Mouse (Mus musculus) hindbrain, postnatal 0 days (tissue): ENCODE data around the gene Atp8a2. TPM values are rescaled to one million over a fixed set of nuclear protein-coding genes. Genes with fewer than 3 reads are reported as not detected.
A peak's percentile ranks its signal among the peaks of the same experiment; 100 is the strongest.

Source experiments
- ATAC-seq: fragments of 200-750 bp; cut with Nextera tagmentation; 2 replicates; pipeline ENCODE4 v1.8.0; 2017; ENCODE audit warnings: mild to moderate bottlenecking, moderate TSS enrichment, moderate library complexity
- DNase-seq: peaks from one replicate; pipeline ENCODE4 v3.0.0-alpha.2; 2015; ENCODE audit warnings: low spot score
- H3K27ac ChIP-seq: fragments of 300-500 bp; sonication (generic); 2 replicates; pipeline ENCODE4 v1.5.1; 2014; ENCODE audit warnings: mild to moderate bottlenecking
- H3K27me3 ChIP-seq: fragments of 300-500 bp; sonication (generic); 2 replicates; pipeline ENCODE4 v1.6.1; 2014; ENCODE audit warnings: low read length, mixed read lengths; ENCODE audit not compliant: insufficient read depth
- H3K36me3 ChIP-seq: fragments of 300-500 bp; sonication (generic); 2 replicates; pipeline ENCODE4 v1.6.1; 2014; ENCODE audit warnings: low read length, mixed read lengths; ENCODE audit not compliant: insufficient read depth
- H3K4me1 ChIP-seq: fragments of 300-500 bp; sonication (generic); 2 replicates; pipeline ENCODE4 v1.6.1; 2014; ENCODE audit warnings: antibody characterized with exemption, low read length, mixed read lengths; ENCODE audit not compliant: insufficient read depth
- H3K4me2 ChIP-seq: fragments of 300-500 bp; sonication (generic); 2 replicates; pipeline ENCODE4 v1.6.1; 2014; ENCODE audit warnings: low read depth, mild to moderate bottlenecking, low read length, moderate library complexity, mixed read lengths
- H3K4me3 ChIP-seq: fragments of 300-500 bp; sonication (generic); 2 replicates; pipeline ENCODE4 v1.5.1; 2014; ENCODE audit warnings: low read length
- H3K9ac ChIP-seq: fragments of 300-500 bp; sonication (generic); replicated peaks from 2 replicates; pipeline ENCODE4 v1.6.1; 2014; ENCODE audit warnings: mild to moderate bottlenecking, low read length, moderate library complexity, mixed read lengths
- H3K9me3 ChIP-seq: fragments of 300-500 bp; sonication (generic); 2 replicates; pipeline ENCODE4 v1.6.1; 2016; ENCODE audit warnings: low read length, mixed read lengths
- CTCF ChIP-seq: IDR thresholded peaks from 2 replicates; pipeline ENCODE4 v1.5.1; 2016; ENCODE audit warnings: antibody characterized with exemption, control low read depth, low read depth
- WGBS: fragments of 180-500 bp; shearing (Covaris S2); extraction: QIAGEN DNeasy Blood & Tissue Kit; methylation state at CpG from one replicate; pipeline ENCODE4 v1.1.7; 2014; 5-methylcytosine and 5-hydroxymethylcytosine counted together
- polyA plus RNA-seq: library from polyadenylated mRNA; unstranded; fragments of >200 nt; fragmentation: Nextera tagmentation; extraction: Ambion mirVana; gene quantifications from 2 replicates; pipeline ENCODE4 v1.2.1, GENCODE M21; 2015
- total RNA-seq: library from RNA; depleted of rRNA; stranded (reverse); fragments of >200 nt; gene quantifications from 2 replicates; pipeline ENCODE4 v1.2.3, GENCODE M21; 2014

Atp8a2 gene
- total and polyA plus RNA-seq, 2 experiments from 2014 or later = 29.1 to 41.7 TPM

DNA sequence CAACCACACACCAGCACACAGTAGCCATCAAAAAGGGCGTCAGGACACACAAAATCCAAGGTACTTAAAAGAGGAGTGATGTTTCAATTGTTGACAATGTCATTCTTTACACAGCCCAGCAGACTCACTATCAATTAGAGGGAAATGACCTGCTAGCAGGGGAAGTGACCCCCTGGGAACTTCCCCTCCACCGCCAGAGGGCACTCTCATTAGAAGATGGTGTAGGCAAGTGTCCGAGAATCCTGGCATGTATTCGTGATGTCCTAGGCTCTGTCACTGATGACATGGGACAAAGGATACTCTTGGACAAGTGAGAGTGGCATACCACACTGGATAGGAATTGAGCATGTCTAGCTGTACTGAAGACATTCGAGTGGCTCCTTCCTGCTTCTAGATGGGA is 208.1 kb downstream of the Atp8a2 start:
- Histone ChIP-seq H3K4me1 (no peaks in the 10 kb centered on the region), H3K4me3 (no peak overlapping the region), H3K9ac (no peak overlapping the region), H3K27me3 (no peaks in the 10 kb centered on the region), H3K36me3 (no peaks in the 10 kb centered on the region), H3K9me3 (no peaks in the 10 kb centered on the region), H3K27ac (no peak overlapping the region), H3K4me2 (no peak overlapping the region)
- ATAC-seq (no peak), DNase-seq (no peak)
- peak; percentile 27; the same call in 1 of the 2 replicates for TF ChIP-seq CTCF
- WGBS = 54% methylated on average over 5 of the region's 5 CpGs

DNA sequence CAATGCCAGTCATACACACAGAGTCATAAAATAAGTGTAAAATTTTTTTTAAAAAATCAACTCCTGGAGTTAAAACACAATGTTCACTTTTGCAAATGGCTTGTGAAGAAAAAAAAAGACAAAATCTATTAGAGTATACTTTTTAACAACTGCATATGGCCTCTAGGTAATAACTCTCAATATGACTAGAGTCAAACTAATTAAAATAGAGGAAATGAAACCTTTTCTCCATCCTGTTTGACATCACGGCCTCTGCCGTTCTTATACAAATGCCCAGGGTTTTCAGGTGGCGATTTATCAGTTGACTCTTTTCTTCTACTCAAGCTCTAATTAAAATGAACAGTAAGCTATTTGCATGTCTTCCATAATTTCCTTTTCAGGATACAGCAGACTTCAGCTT is 209.0 kb downstream of the Atp8a2 start:
- no peak overlapping the region for H3K4me2 ChIP-seq
- no peaks in the 10 kb centered on the region for H3K9me3 ChIP-seq
- 82% methylated on average over 3 of the region's 3 CpGs for WGBS
- no peak overlapping the region for H3K27ac ChIP-seq
- no peaks in the 10 kb centered on the region for H3K27me3 ChIP-seq
- H3K36me3 ChIP-seq = no peaks in the 10 kb centered on the region
- TF ChIP-seq CTCF = no peak
- no peak overlapping the region for H3K9ac ChIP-seq
- DNase-seq (no peak), ATAC-seq (no peak)
- H3K4me3 ChIP-seq = no peak overlapping the region
- no peaks in the 10 kb centered on the region for H3K4me1 ChIP-seq

- H3K4me3 ChIP-seq = no peak overlapping the region
- no peak overlapping the region for H3K9ac ChIP-seq
- H3K27ac ChIP-seq = no peak overlapping the region
- TF ChIP-seq CTCF = no peak
- DNase-seq (no peak), ATAC-seq (no peak)
- H3K4me2 ChIP-seq = no peak overlapping the region
- H3K27me3 ChIP-seq = no peaks in the 10 kb centered on the region
- 60% methylated on average over 2 of the region's 2 CpGs for WGBS
- H3K36me3 ChIP-seq = no peaks in the 10 kb centered on the region
- H3K4me1 ChIP-seq = no peaks in the 10 kb centered on the region
- H3K9me3 ChIP-seq = no peaks in the 10 kb centered on the region
Measured at GRCm38 (mm10) chr14:59978007-59978406, 219.0 kb downstream of the Atp8a2 start.

DNA sequence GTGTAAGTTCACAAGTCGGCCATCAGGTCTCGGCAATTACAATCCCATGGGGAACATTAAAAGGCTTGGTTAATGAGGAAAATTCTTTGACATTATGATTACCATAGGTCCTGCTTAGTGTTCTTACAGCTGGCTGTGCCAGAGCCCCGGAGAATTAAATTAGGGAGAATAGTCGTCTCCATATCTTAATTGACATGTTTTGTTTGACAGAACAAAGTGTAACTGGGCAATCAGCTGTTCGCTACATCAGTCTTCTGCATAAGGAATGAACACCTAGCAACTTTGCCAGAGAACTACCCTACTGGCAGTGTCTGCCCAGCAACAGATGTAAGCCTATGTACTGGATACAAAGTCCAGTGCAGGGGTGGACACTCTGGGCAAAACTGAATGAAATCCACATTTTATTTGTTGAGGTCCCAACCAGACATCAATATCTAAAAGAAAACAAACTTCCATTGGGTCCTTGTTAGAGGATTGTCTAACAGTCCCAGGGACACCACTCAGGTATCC is 225.7 kb downstream of the Atp8a2 start:
- H3K4me1 ChIP-seq = peaks cover 3% of the 10 kb centered on the region; the same call in 1 of the 2 replicates
- H3K36me3 ChIP-seq = no peaks in the 10 kb centered on the region
- no peak for TF ChIP-seq CTCF
- ATAC-seq (no peak), DNase-seq (no peak)
- H3K27ac ChIP-seq = no peak overlapping the region
- H3K27me3 ChIP-seq = no peaks in the 10 kb centered on the region
- no peaks in the 10 kb centered on the region for H3K9me3 ChIP-seq
- no peak overlapping the region for H3K4me2 ChIP-seq
- 44% methylated on average over 5 of the region's 5 CpGs for WGBS
- H3K9ac ChIP-seq = no peak overlapping the region
- H3K4me3 ChIP-seq = no peak overlapping the region

DNA sequence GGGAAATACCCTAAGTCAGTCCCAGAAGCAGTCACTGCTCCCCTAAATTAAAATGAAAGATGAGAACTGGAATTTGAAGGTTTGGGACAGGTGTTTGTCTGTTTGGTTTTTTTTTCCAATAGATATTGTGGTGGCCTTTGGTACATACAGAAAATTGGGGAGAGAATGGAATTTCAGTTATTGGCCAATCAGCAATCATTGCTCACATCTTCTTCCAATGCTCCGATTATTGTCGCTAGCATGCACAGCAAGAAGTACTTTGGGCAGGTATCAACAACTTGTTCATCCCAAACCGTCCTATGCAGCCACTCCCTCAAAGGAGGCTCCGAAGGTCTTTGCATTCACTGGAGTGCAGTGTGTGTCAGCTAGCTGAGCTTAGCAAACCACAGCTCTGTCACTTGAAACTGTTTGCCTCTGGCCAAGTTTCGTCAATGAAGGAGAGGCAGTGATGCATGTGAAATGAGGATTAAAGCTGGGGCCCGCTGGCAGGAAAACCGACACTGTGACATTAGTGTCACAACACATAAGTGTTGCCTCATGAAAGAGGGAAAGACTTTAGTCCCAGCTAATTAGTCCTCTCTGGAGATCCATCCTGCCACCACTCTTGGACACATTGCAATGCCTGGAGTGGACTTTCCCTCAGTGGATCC is 227.4 kb downstream of the Atp8a2 start:
- DNase-seq = peak; percentile 81
- Histone ChIP-seq H3K9me3 (no peaks in the 10 kb centered on the region), H3K27ac (no peak overlapping the region), H3K4me1 (peaks cover 3% of the 10 kb centered on the region; the same call in 1 of the 2 replicates), H3K27me3 (no peaks in the 10 kb centered on the region), H3K4me3 (no peak overlapping the region), H3K9ac (no peak overlapping the region), H3K4me2 (no peak overlapping the region), H3K36me3 (no peaks in the 10 kb centered on the region)
- peak; percentile 91 for ATAC-seq
- 22% methylated on average over 7 of the region's 7 CpGs for WGBS
- TF ChIP-seq CTCF = no peak

DNA sequence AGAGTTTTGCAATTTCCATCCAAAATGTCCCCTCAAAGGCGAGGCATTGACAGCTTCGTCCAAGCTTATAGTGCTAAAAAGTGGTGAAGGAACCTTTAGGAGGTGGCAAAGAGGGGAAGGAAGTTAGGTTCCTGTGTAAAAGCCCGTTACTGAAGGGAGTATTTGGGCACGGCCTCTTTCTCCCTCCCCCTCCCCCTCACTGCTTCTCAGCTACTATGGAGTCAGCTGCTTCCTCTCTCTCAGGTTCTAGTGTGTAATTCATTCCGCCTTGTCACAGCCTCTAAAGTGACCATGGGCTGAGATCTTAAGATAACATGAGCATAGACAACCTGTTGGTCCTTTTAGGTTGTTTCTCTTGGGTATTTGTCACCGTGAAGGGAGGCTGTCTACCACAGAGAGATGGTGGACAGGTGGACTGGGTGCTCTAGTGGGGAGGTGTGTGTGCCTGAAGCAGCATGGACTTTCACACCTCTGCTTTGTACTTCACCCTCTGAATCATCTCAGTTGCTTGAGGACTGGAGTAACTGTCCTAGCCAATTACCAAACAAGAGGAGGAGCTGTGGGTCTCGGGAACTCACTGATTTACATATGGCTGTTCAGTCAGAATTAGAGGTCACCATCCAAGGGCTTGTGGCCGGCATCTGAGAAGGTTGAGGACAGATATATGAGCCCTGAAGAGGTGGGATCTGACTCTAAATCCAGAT is 229.0 kb downstream of the Atp8a2 start:
- Histone ChIP-seq H3K4me3 (no peak overlapping the region), H3K4me2 (no peak overlapping the region), H3K9me3 (no peaks in the 10 kb centered on the region), H3K27ac (no peak overlapping the region), H3K9ac (no peak overlapping the region), H3K27me3 (no peaks in the 10 kb centered on the region), H3K36me3 (no peaks in the 10 kb centered on the region), H3K4me1 (peaks cover 3% of the 10 kb centered on the region; the same call in 1 of the 2 replicates)
- ATAC-seq (no peak), DNase-seq (no peak)
- no peak for TF ChIP-seq CTCF
- WGBS = 87% methylated on average over 8 of the region's 8 CpGs

DNA sequence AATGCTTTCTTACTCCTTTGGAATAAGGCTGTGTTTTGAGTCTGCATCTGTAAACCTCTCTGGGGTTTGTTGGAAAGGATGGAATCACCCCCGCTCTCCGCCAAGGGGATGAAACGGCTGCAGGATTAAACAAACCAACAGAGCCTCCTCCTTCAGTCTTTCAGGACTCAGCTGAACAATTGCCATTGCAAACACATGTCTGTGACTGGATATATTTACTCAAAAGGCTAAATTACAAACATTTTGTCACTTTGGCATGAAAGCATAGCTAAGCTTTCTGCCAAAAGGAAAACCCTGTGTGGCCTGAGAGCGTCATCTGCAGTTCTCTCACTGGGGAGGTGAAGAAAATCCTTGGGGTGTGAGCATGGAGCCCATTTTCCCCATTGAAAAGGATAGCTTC is 230.0 kb downstream of the Atp8a2 start:
- Histone ChIP-seq H3K4me3 (no peak overlapping the region), H3K27me3 (no peaks in the 10 kb centered on the region), H3K9ac (no peak overlapping the region), H3K4me2 (no peak overlapping the region), H3K27ac (no peak overlapping the region), H3K36me3 (no peaks in the 10 kb centered on the region), H3K9me3 (no peaks in the 10 kb centered on the region), H3K4me1 (peaks cover 3% of the 10 kb centered on the region; the same call in 1 of the 2 replicates)
- DNase-seq (no peak), ATAC-seq (no peak)
- TF ChIP-seq CTCF = no peak
- WGBS = 73% methylated on average over 4 of the region's 4 CpGs
